Mouse (Mus musculus) testis, adult 2 months (tissue): ENCODE results near the gene Timm13.

ENCODE experiments used
- CTCF ChIP-seq: fragments of 200-500 bp; IDR thresholded peaks from 2 replicates; pipeline ENCODE4 v1.5.1; 2012; ENCODE audit warnings: low read depth, mild to moderate bottlenecking, inconsistent platforms, low read length, moderate library complexity; ENCODE audit not compliant: control insufficient read depth, insufficient read depth, insufficient replicate concordance
- POLR2A ChIP-seq: fragments of 200-500 bp; IDR thresholded peaks from 2 replicates; pipeline ENCODE4 v1.6.1; 2012; ENCODE audit warnings: low read depth, mild to moderate bottlenecking, inconsistent platforms, low read length, moderate library complexity; ENCODE audit not compliant: control insufficient read depth

DNA sequence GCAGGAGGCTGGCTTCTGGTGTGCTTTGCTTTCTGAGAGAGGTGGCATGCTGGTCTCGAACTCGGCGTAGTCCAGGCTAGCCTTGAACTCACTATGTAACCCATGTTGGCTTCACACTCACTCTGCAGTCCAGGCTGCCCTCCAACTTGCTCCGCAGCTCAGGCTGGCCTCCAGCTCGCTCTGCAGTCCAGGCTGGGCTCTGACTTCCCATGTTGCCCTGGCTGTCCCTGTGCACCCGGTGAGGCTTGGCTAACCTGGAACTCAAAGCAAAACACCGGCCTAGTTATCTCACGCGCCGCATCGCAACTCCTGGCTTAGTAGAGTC is 45.1 kb downstream of the Timm13 start:
- TF ChIP-seq CTCF = no peak
- TF ChIP-seq POLR2A = no peak
